Mouse (Mus musculus): ENCODE results near the gene Ntm. TPM values are rescaled to one million over a fixed set of nuclear protein-coding genes. Genes with fewer than 3 reads are reported as not detected.

Ntm gene
- total and polyA plus RNA-seq, 3 experiments, result 1.6 to 1.9 (median 1.8) TPM

GRCm38 (mm10) chr9:29776951-29777350, 186.0 kb downstream of the Ntm start:
- no peaks in the 10 kb centered on the region for H3K36me3 ChIP-seq (ENCODE audit: control insufficient read depth, insufficient read depth, low read length)
- TF ChIP-seq EP300 (IDR thresholded peaks at IDR 0.05; ENCODE audit: insufficient read depth, low read depth, low read length), result no peak
- TF ChIP-seq POLR2A (IDR thresholded peaks at IDR 0.05; ENCODE audit: insufficient read depth, low read depth, low read length), result no peak
- no peak for TF ChIP-seq CTCF (IDR thresholded peaks at IDR 0.05)
- no peaks in the 10 kb centered on the region for H3K79me2 ChIP-seq (replicated peaks; ENCODE audit: control insufficient read depth, insufficient read depth, low read length)
- no peaks in the 10 kb centered on the region for H3K4me1 ChIP-seq (ENCODE audit: control insufficient read depth, insufficient read depth, low read length)
- intact Hi-C loops (cut with DNase I), result no loop called here
- H3K27ac ChIP-seq, result no peak overlapping the region
- H3K9ac ChIP-seq (ENCODE audit: low read depth, low read length), result no peak overlapping the region
- no peak for DNase-seq
- H3K27me3 ChIP-seq (ENCODE audit: control insufficient read depth, insufficient read depth, low read length), result no peaks in the 10 kb centered on the region
- no peak overlapping the region for H3K4me3 ChIP-seq
- 80% methylated on average over 3 of the region's 3 CpGs for WGBS

GRCm38 (mm10) chr9:29776542-29776941, 186.4 kb downstream of the Ntm start:
- Histone ChIP-seq H3K4me3 (no peak overlapping the region), H3K4me1 (ENCODE audit: control insufficient read depth, insufficient read depth, low read length) (no peaks in the 10 kb centered on the region), H3K79me2 (replicated peaks; ENCODE audit: control insufficient read depth, insufficient read depth, low read length) (no peaks in the 10 kb centered on the region), H3K9ac (ENCODE audit: low read depth, low read length) (no peak overlapping the region), H3K27ac (no peak overlapping the region), H3K27me3 (ENCODE audit: control insufficient read depth, insufficient read depth, low read length) (no peaks in the 10 kb centered on the region), H3K36me3 (ENCODE audit: control insufficient read depth, insufficient read depth, low read length) (no peaks in the 10 kb centered on the region)
- 75% methylated on average over 4 of the region's 4 CpGs for WGBS
- TF ChIP-seq EP300 (IDR thresholded peaks at IDR 0.05; ENCODE audit: insufficient read depth, low read depth, low read length) (no peak), CTCF (IDR thresholded peaks at IDR 0.05) (no peak), POLR2A (IDR thresholded peaks at IDR 0.05; ENCODE audit: insufficient read depth, low read depth, low read length) (no peak)
- intact Hi-C loops (cut with DNase I), result no loop called here
- no peak for DNase-seq

- intact Hi-C loops (cut with DNase I), result no loop called here
- Histone ChIP-seq H3K36me3 (ENCODE audit: control insufficient read depth, insufficient read depth, low read length) (no peaks in the 10 kb centered on the region), H3K27me3 (ENCODE audit: control insufficient read depth, insufficient read depth, low read length) (no peaks in the 10 kb centered on the region), H3K4me3 (no peak overlapping the region), H3K4me1 (ENCODE audit: control insufficient read depth, insufficient read depth, low read length) (no peaks in the 10 kb centered on the region), H3K79me2 (replicated peaks; ENCODE audit: control insufficient read depth, insufficient read depth, low read length) (no peaks in the 10 kb centered on the region), H3K27ac (no peak overlapping the region), H3K9ac (ENCODE audit: low read depth, low read length) (no peak overlapping the region)
- no peak for DNase-seq
- no peak for TF ChIP-seq EP300 (IDR thresholded peaks at IDR 0.05; ENCODE audit: insufficient read depth, low read depth, low read length)
- TF ChIP-seq POLR2A (IDR thresholded peaks at IDR 0.05; ENCODE audit: insufficient read depth, low read depth, low read length), result no peak
- 86% methylated on average over 4 of the region's 4 CpGs for WGBS
Measured at GRCm38 (mm10) chr9:29776030-29776429, 186.9 kb downstream of the Ntm start.

- Histone ChIP-seq H3K9ac (ENCODE audit: low read depth, low read length) (no peak overlapping the region), H3K27me3 (ENCODE audit: control insufficient read depth, insufficient read depth, low read length) (no peaks in the 10 kb centered on the region), H3K36me3 (ENCODE audit: control insufficient read depth, insufficient read depth, low read length) (no peaks in the 10 kb centered on the region), H3K27ac (no peak overlapping the region), H3K4me1 (ENCODE audit: control insufficient read depth, insufficient read depth, low read length) (no peaks in the 10 kb centered on the region), H3K79me2 (replicated peaks; ENCODE audit: control insufficient read depth, insufficient read depth, low read length) (no peaks in the 10 kb centered on the region), H3K4me3 (no peak overlapping the region)
- 79% methylated on average over 11 of the region's 11 CpGs for WGBS
- intact Hi-C loops (cut with DNase I), result no loop called here
- TF ChIP-seq CTCF (IDR thresholded peaks at IDR 0.05) (no peak), POLR2A (IDR thresholded peaks at IDR 0.05; ENCODE audit: insufficient read depth, low read depth, low read length) (no peak), EP300 (IDR thresholded peaks at IDR 0.05; ENCODE audit: insufficient read depth, low read depth, low read length) (no peak)
- no peak for DNase-seq
Measured at GRCm38 (mm10) chr9:29772625-29773388, 190.1 kb downstream of the Ntm start.

GRCm38 (mm10) chr9:29771870-29772269, 191.1 kb downstream of the Ntm start:
- WGBS, result 16% methylated on average over 5 of the region's 5 CpGs
- intact Hi-C loops (cut with DNase I), result no loop called here
- no peak overlapping the region for H3K9ac ChIP-seq (ENCODE audit: low read depth, low read length)
- no peak overlapping the region for H3K27ac ChIP-seq
- TF ChIP-seq POLR2A (IDR thresholded peaks at IDR 0.05; ENCODE audit: insufficient read depth, low read depth, low read length) (no peak), CTCF (IDR thresholded peaks at IDR 0.05) (no peak), EP300 (IDR thresholded peaks at IDR 0.05; ENCODE audit: insufficient read depth, low read depth, low read length) (no peak)
- H3K36me3 ChIP-seq (ENCODE audit: control insufficient read depth, insufficient read depth, low read length), result no peaks in the 10 kb centered on the region
- H3K4me1 ChIP-seq (ENCODE audit: control insufficient read depth, insufficient read depth, low read length), result no peaks in the 10 kb centered on the region
- no peak overlapping the region for H3K4me3 ChIP-seq
- no peaks in the 10 kb centered on the region for H3K79me2 ChIP-seq (replicated peaks; ENCODE audit: control insufficient read depth, insufficient read depth, low read length)
- no peaks in the 10 kb centered on the region for H3K27me3 ChIP-seq (ENCODE audit: control insufficient read depth, insufficient read depth, low read length)
- DNase-seq, result no peak

GRCm38 (mm10) chr9:29771071-29771785, 191.7 kb downstream of the Ntm start:
- 42% methylated on average over 23 of the region's 23 CpGs for WGBS
- H3K27me3 ChIP-seq (ENCODE audit: control insufficient read depth, insufficient read depth, low read length), result no peaks in the 10 kb centered on the region
- no peaks in the 10 kb centered on the region for H3K4me1 ChIP-seq (ENCODE audit: control insufficient read depth, insufficient read depth, low read length)
- no peak overlapping the region for H3K9ac ChIP-seq (ENCODE audit: low read depth, low read length)
- no peak for TF ChIP-seq POLR2A (IDR thresholded peaks at IDR 0.05; ENCODE audit: insufficient read depth, low read depth, low read length)
- no peak for TF ChIP-seq CTCF (IDR thresholded peaks at IDR 0.05)
- no peak for TF ChIP-seq EP300 (IDR thresholded peaks at IDR 0.05; ENCODE audit: insufficient read depth, low read depth, low read length)
- no peaks in the 10 kb centered on the region for H3K79me2 ChIP-seq (replicated peaks; ENCODE audit: control insufficient read depth, insufficient read depth, low read length)
- no peak overlapping the region for H3K27ac ChIP-seq
- no peak for DNase-seq
- intact Hi-C loops (cut with DNase I), result no loop called here
- no peak overlapping the region for H3K4me3 ChIP-seq
- H3K36me3 ChIP-seq (ENCODE audit: control insufficient read depth, insufficient read depth, low read length), result no peaks in the 10 kb centered on the region

Data from heart, adult 2 months (tissue).